Mouse (Mus musculus) MEL (cell line): Measurements from ENCODE around the gene Acvrl1. TPM values are rescaled to one million over a fixed set of nuclear protein-coding genes. Genes with fewer than 3 reads are reported as not detected.

Source experiments
- DNase-seq: peaks from one replicate; pipeline ENCODE4 v3.0.0; 2011; ENCODE audit warnings: low read depth, low spot score
- H3K27ac ChIP-seq: 2 replicates; pipeline ENCODE4 v1.5.1; 2012; ENCODE audit warnings: low read depth, mild to moderate bottlenecking, control low read depth, low read length, moderate library complexity; ENCODE audit not compliant: control insufficient read depth
- H3K27me3 ChIP-seq, 2 experiments: fragments of 150-350 bp in 1 of 2; sonication (generic) in 1 of 2; 2 replicates each; pipeline ENCODE4 v1.6.1; 2012; ENCODE audit warnings: low read length in 2 of 2, mild to moderate bottlenecking in 2 of 2, improper control_type of control experiment in 1 of 2, moderate library complexity in 1 of 2; ENCODE audit not compliant: insufficient read depth in 2 of 2, control insufficient read depth in 1 of 2
- H3K36me3 ChIP-seq, 2 experiments: 2 replicates each; pipeline ENCODE4 v1.6.1; 2012 to 2014; ENCODE audit warnings: low read length in 2 of 2, improper control_type of control experiment in 1 of 2, inconsistent platforms in 1 of 2, mild to moderate bottlenecking in 1 of 2; ENCODE audit not compliant: insufficient read depth in 2 of 2, control insufficient read depth in 1 of 2
- H3K4me1 ChIP-seq, 2 experiments: fragments of 150-350 bp in 1 of 2; sonication (generic) in 1 of 2; 2 replicates each; pipeline ENCODE4 v1.6.1; 2012; ENCODE audit warnings: low read length in 2 of 2, improper control_type of control experiment in 1 of 2, mild to moderate bottlenecking in 1 of 2; ENCODE audit not compliant: insufficient read depth in 2 of 2, control insufficient read depth in 1 of 2
- H3K4me3 ChIP-seq, 2 experiments: fragments of 150-350 bp in 1 of 2; sonication (generic) in 1 of 2; 2 replicates each; pipeline ENCODE4 v1.5.1; 2012; ENCODE audit warnings: low read depth in 2 of 2, low read length in 2 of 2, mild to moderate bottlenecking in 2 of 2, moderate library complexity in 2 of 2, control low read depth in 1 of 2, improper control_type of control experiment in 1 of 2; ENCODE audit not compliant: control insufficient read depth in 1 of 2, insufficient read depth in 1 of 2
- H3K79me2 ChIP-seq: 2 replicates; pipeline ENCODE4 v1.6.1; 2012; ENCODE audit warnings: mild to moderate bottlenecking, low read length, moderate library complexity; ENCODE audit not compliant: control insufficient read depth, poor library complexity, insufficient read depth
- H3K9ac ChIP-seq: 2 replicates; pipeline ENCODE4 v1.6.1; 2012; ENCODE audit warnings: low read depth, mild to moderate bottlenecking, control low read depth, low read length, moderate library complexity; ENCODE audit not compliant: control insufficient read depth, poor library complexity, severe bottlenecking
- H3K9me3 ChIP-seq: fragments of 150-350 bp; sonication (generic); replicated peaks from 2 replicates; pipeline ENCODE4 v1.6.1; 2012; ENCODE audit warnings: mild to moderate bottlenecking, low read length, improper control_type of control experiment, moderate library complexity; ENCODE audit not compliant: insufficient read depth
- BHLHE40 ChIP-seq: IDR thresholded peaks from 2 replicates; pipeline ENCODE4 v1.6.1; 2012; ENCODE audit warnings: low read depth, mild to moderate bottlenecking, inconsistent platforms, low read length, improper control_type of control experiment, borderline replicate concordance
- MAFK ChIP-seq: IDR thresholded peaks from 2 replicates; pipeline ENCODE4 v1.6.1; 2011; ENCODE audit warnings: low read depth, mild to moderate bottlenecking, low read length, improper control_type of control experiment, borderline replicate concordance
- MEF2A ChIP-seq: IDR thresholded peaks from 2 replicates; pipeline ENCODE4 v1.6.1; 2014; ENCODE audit warnings: low read depth, mild to moderate bottlenecking, inconsistent platforms, low read length, improper control_type of control experiment; ENCODE audit not compliant: poor library complexity, insufficient replicate concordance, severe bottlenecking; ENCODE audit errors: extremely low read depth
- RAD21 ChIP-seq: IDR thresholded peaks from 2 replicates; pipeline ENCODE4 v1.6.1; 2011; ENCODE audit warnings: mild to moderate bottlenecking, low read depth, low read length, improper control_type of control experiment
- polyA plus RNA-seq, 2 experiments: library from polyadenylated mRNA; stranded (reverse) in 1 of 2; unstranded in 1 of 2; fragments of >175 nt in 1 of 2; fragments of >200 nt in 1 of 2; gene quantifications; 2 replicates each; pipeline versions ENCODE4 v1.2.1 to v1.2.4; 2012; ENCODE audit warnings: low replicate concordance in 2 of 2, low read depth in 1 of 2; ENCODE audit not compliant: insufficient read length in 2 of 2, insufficient read depth in 1 of 2, missing spikeins in 1 of 2
- total RNA-seq: library from RNA; depleted of rRNA; stranded (reverse); fragments of 300-350 nt; gene quantifications from 2 replicates; pipeline ENCODE4 v1.2.3, GENCODE M21; 2012; rRNA removed

Gene Acvrl1
- total and polyA plus RNA-seq, 3 experiments: 0.08 to 0.18 TPM; not detected in 1

GRCm38 (mm10) chr15:101193971-101194370 lies 65.6 kb downstream of the Acvrl1 start:
- peaks cover 0 to 28% of the 10 kb centered on the region in 2 experiments; a peak in 2 of 4 replicates for H3K36me3 ChIP-seq
- no peaks in the 10 kb centered on the region for H3K9me3 ChIP-seq
- H3K4me3 ChIP-seq: no peak overlapping the region
- 0 out of 2 replicates have a peak, but pooled peaks cover 1% of the 10 kb centered on the region for H3K79me2 ChIP-seq
- DNase-seq: no peak
- H3K4me1 ChIP-seq: peaks cover 13 to 37% of the 10 kb centered on the region in 2 experiments
- TF ChIP-seq MEF2A (no peak), RAD21 (no peak), MAFK (no peak), BHLHE40 (no peak)
- H3K27ac ChIP-seq: no peak overlapping the region
- no peak overlapping the region for H3K9ac ChIP-seq
- no peaks in the 10 kb centered on the region for H3K27me3 ChIP-seq

Other genes with a start within 250 kb of the Acvrl1 start
- gene Gm47841, start 81.1 kb upstream of the Acvrl1 start, total RNA-seq: not detected in 2 replicates
- not detected for gene Gm47841, start 81.1 kb upstream of the Acvrl1 start, polyA plus RNA-seq
- not detected in 2 replicates for gene Fignl2, start 50.0 kb upstream of the Acvrl1 start, total RNA-seq
- gene Fignl2, start 50.0 kb upstream of the Acvrl1 start, polyA plus RNA-seq: not detected
- gene Ankrd33, start 12.8 kb upstream of the Acvrl1 start, total RNA-seq: not detected in 2 replicates
- gene Ankrd33, start 12.8 kb upstream of the Acvrl1 start, polyA plus RNA-seq: not detected
- 9.7 and 10.4 TPM in 2 replicates for gene Acvr1b, start 45.5 kb downstream of the Acvrl1 start, total RNA-seq
- 10 to 100 TPM in 1 of 2 experiments, not detected in 1; 13.2 TPM for gene Acvr1b, start 45.5 kb downstream of the Acvrl1 start, polyA plus RNA-seq
- 3.7 and 4.1 TPM in 2 replicates for gene Grasp, start 95.7 kb downstream of the Acvrl1 start, total RNA-seq
- 1 to 10 TPM in 1 of 2 experiments, not detected in 1; 6.3 TPM for gene Grasp, start 95.7 kb downstream of the Acvrl1 start, polyA plus RNA-seq
- 1.7 and 2.0 TPM in 2 replicates for gene Nr4a1, start 125.7 kb downstream of the Acvrl1 start, total RNA-seq
- 10 to 100 TPM in 1 of 2 experiments, not detected in 1; 12.8 TPM for gene Nr4a1, start 125.7 kb downstream of the Acvrl1 start, polyA plus RNA-seq
- gene Atg101, start 155.8 kb downstream of the Acvrl1 start, total RNA-seq: 75.5 and 90.3 TPM in 2 replicates
- 10 to 100 TPM in 1 of 2 experiments, not detected in 1; 75.2 TPM for gene Atg101, start 155.8 kb downstream of the Acvrl1 start, polyA plus RNA-seq
- 0.07 and 0.12 TPM in 2 replicates for gene 6030408B16Rik, start 164.7 kb downstream of the Acvrl1 start, total RNA-seq
- under 1 TPM in 1 of 2 experiments, not detected in 1; 0.18 TPM for gene 6030408B16Rik, start 164.7 kb downstream of the Acvrl1 start, polyA plus RNA-seq
- not detected in 2 replicates for gene Krt80, start 241.6 kb downstream of the Acvrl1 start, total RNA-seq
- not detected for gene Krt80, start 241.6 kb downstream of the Acvrl1 start, polyA plus RNA-seq